8 mouse cellular contexts compared by ENCODE assay signal in genomic region chr9:4138829-4139228, GRCm38 (mm10).
DNase-seq lines count a peak whose midpoint lies in the region; TF ChIP-seq lines count a peak whose summit lies in the region.
"Not testable (repeated sequence)": the region's sequence is repeated elsewhere in the genome, so short reads cannot be mapped to it uniquely, and the experiment has no call there.

No protein-coding gene starts in this region.

- not testable (repeated sequence) for TF ChIP-seq CTCF in MEL (IDR thresholded peaks at IDR 0.05 in 2 of 3, conservative IDR thresholded peaks at IDR 0.05 in 1 of 3; ENCODE audit: control insufficient read depth in 1 of 3, insufficient read depth in 1 of 3, low read depth in 2 of 3, low read length in 3 of 3, poor library complexity in 1 of 3, severe bottlenecking in 1 of 3)

- H3K4me1 ChIP-seq in MEL (ENCODE audit: control insufficient read depth in 1 of 2, insufficient read depth in 2 of 2, low read length in 2 of 2), result not testable (repeated sequence)

- H3ac ChIP-seq in myocyte (ENCODE audit: control insufficient read depth, insufficient read length), result not testable (repeated sequence)

- H3K4me3 ChIP-seq in MEL (ENCODE audit: control insufficient read depth in 1 of 2, insufficient read depth in 1 of 2, low read depth in 2 of 2, low read length in 2 of 2); myocyte: not testable (repeated sequence)

- H3K9ac ChIP-seq in MEL (ENCODE audit: control insufficient read depth, low read depth, low read length, poor library complexity, severe bottlenecking), result not testable (repeated sequence)

- TF ChIP-seq EP300 in MEL (IDR thresholded peaks at IDR 0.05; ENCODE audit: low read depth in 1 of 2, low read length in 2 of 2), result not testable (repeated sequence)

- TF ChIP-seq POLR2A in MEL (IDR thresholded peaks at IDR 0.05; ENCODE audit: control insufficient read depth in 1 of 2, insufficient read depth in 1 of 2, low read depth in 1 of 2, low read length in 2 of 2, poor library complexity in 1 of 2); myocyte (IDR thresholded peaks at IDR 0.05; ENCODE audit: insufficient read length, low read depth): not testable (repeated sequence)

- not testable (repeated sequence) for H3K27me3 ChIP-seq in MEL (ENCODE audit: control insufficient read depth in 1 of 2, insufficient read depth in 2 of 2, low read length in 2 of 2); myocyte (ENCODE audit: control insufficient read depth, insufficient read depth, insufficient read length)

- TF ChIP-seq RAD21 in MEL (IDR thresholded peaks at IDR 0.05; ENCODE audit: low read depth, low read length), result not testable (repeated sequence)

- not testable (repeated sequence) for DNase-seq in MEL (ENCODE audit: low read depth, low spot score)
- DNase-seq in adrenal gland, postnatal 10 days, result peak; percentile 32
- peak; percentile 5 for DNase-seq in heart, adult 8-10 months (ENCODE audit: low spot score)
- DNase-seq in heart, postnatal 4 days, result peak; percentile 47
- peak; percentile 7 for DNase-seq in kidney, postnatal 14 days
- peak; percentile 36 for DNase-seq in ovary, postnatal 14 days (ENCODE audit: low spot score)
- DNase-seq in testis, postnatal 10 days (ENCODE audit: low spot score), result peak; percentile 52

- not testable (repeated sequence) for H3K9me3 ChIP-seq in MEL (replicated peaks; ENCODE audit: insufficient read depth, low read length)

- H3K4me2 ChIP-seq in myocyte (ENCODE audit: low read depth), result not testable (repeated sequence)

- not testable (repeated sequence) for H3K36me3 ChIP-seq in MEL (ENCODE audit: control insufficient read depth in 1 of 2, insufficient read depth in 2 of 2, low read length in 2 of 2); myocyte (ENCODE audit: control insufficient read depth, insufficient read depth)

- H3K79me2 ChIP-seq in MEL (ENCODE audit: control insufficient read depth, insufficient read depth, low read length, poor library complexity); myocyte (ENCODE audit: control insufficient read depth, insufficient read depth): not testable (repeated sequence)

- not testable (repeated sequence) for H3K27ac ChIP-seq in MEL (ENCODE audit: control insufficient read depth, low read depth, low read length)

TF ChIP-seq in MEL, 35 proteins besides CTCF, POLR2A, EP300 and RAD21:
- peak; percentile 65 for TF ChIP-seq SIN3A (IDR thresholded peaks at IDR 0.05; ENCODE audit: low read length)

TF ChIP-seq in myocyte, 11 proteins besides CTCF, POLR2A, EP300 and RAD21:
- TF ChIP-seq REST (IDR thresholded peaks at IDR 0.05; ENCODE audit: insufficient read depth, insufficient read length), result peak; percentile 7
